Mouse (Mus musculus): ENCODE results near the gene Spata46.

Gene Spata46

DNA sequence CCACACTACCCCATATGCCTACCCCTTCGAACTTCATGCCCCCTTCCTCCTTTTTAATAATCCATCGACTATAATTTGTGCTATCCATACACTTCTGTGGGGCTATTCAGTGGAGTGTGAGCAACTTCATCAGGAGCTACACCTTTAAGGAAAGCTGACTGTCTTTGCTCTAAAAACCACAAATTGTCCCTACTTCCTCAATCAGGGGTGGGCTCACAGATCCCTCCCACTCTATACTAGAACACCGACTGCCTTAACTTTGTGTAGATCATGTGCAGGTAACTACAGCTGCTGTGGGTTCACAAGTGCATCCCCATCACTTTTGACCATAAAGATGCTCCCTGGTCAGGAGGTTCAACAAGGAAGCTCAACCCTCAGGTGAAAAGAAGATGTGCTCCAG, 31.3 kb downstream of the Spata46 start:
- DNase-seq (ENCODE audit: low spot score in 2 of 2): no peak

- no peak for DNase-seq (ENCODE audit: low spot score in 2 of 2)
Observed at GRCm38 (mm10) chr1:170343081-170343480, 34.5 kb downstream of the Spata46 start.

- no peak for DNase-seq (ENCODE audit: low spot score in 2 of 2)
Observed at GRCm38 (mm10) chr1:170343906-170344305, 35.3 kb downstream of the Spata46 start.

DNA sequence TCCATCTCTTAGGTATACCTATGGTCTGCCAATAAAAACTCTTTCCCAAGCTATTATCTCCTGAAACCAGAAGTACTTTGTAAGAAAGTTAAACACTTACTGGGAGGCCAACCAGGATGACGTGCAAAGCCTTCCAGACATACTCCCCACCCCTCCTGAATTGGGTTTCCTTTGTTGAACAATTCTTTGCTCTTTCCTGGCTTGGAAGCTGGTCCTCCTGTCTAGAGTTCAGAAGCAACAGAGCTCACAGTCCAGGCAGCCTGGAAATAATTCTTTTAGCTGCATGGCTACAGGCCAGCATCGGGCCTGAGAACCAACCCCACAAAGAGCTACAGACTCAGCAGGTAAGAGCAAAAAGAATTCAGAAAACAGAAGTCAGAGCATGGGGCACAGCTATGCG, 37.7 kb downstream of the Spata46 start:
- no peak for DNase-seq (ENCODE audit: low spot score in 2 of 2)

GRCm38 (mm10) chr1:170351080-170351479, 42.5 kb downstream of the Spata46 start:
- DNase-seq (ENCODE audit: low spot score in 2 of 2): no peak

- no peak for DNase-seq (ENCODE audit: low spot score in 2 of 2)
Observed at GRCm38 (mm10) chr1:170353335-170353734, 44.7 kb downstream of the Spata46 start.

GRCm38 (mm10) chr1:170360183-170360915, 51.7 kb downstream of the Spata46 start:
- no peak for DNase-seq (ENCODE audit: low spot score in 2 of 2)

Measured in thymus, postnatal 10 days (tissue).